Mouse (Mus musculus) spleen, embryonic (tissue): ENCODE measurements at regions not wholly inside any gene's neighbourhood (a gene's known extent, or its start where the extent isn't known, plus 50 kb on each side); places are given as distances from the start of the nearest gene placed in this dataset.

Experiments
- CTCF ChIA-PET: fragments of 350-600 bp; sonication (Branson Sonifier 250); formaldehyde crosslinking; loops from one replicate; lab custom pipeline; 2022; lab: Charles Lee

- CTCF ChIA-PET: no interaction called here
Measured at GRCm38 (mm10) chr19:26938911-26939310, 53.2 kb downstream of the Gm815 start.

- CTCF ChIA-PET: no interaction called here
Measured at GRCm38 (mm10) chr19:26944006-26944405, 58.3 kb downstream of the Gm815 start.

- CTCF ChIA-PET: no interaction called here
Measured at GRCm38 (mm10) chr19:26946562-26946961, 60.9 kb downstream of the Gm815 start.

- CTCF ChIA-PET: no interaction called here
Measured at GRCm38 (mm10) chr19:26948479-26948878, 62.8 kb downstream of the Gm815 start.

GRCm38 (mm10) chr19:26949153-26949552, 63.5 kb downstream of the Gm815 start:
- CTCF ChIA-PET: no interaction called here

- CTCF ChIA-PET: interaction anchor here (0.6 kb wide), 1 partner anchor 203 kb away, joined by 3 read pairs; no protein-coding TSS in a partner anchor
Measured at GRCm38 (mm10) chr19:26953348-26953747, 67.7 kb downstream of the Gm815 start.

- CTCF ChIA-PET: no interaction called here
Measured at GRCm38 (mm10) chr19:26966055-26966760, 80.5 kb downstream of the Gm815 start.

GRCm38 (mm10) chr19:26973058-26973457, 87.4 kb downstream of the Gm815 start:
- CTCF ChIA-PET: interaction anchor here (0.8 kb wide), 1 partner anchor 308 kb away, joined by 5 read pairs; no protein-coding TSS in a partner anchor

GRCm38 (mm10) chr19:26973773-26974548, 88.3 kb downstream of the Gm815 start:
- CTCF ChIA-PET: no interaction called here

GRCm38 (mm10) chr19:26974576-26975204, 89.0 kb downstream of the Gm815 start:
- CTCF ChIA-PET: no interaction called here

- CTCF ChIA-PET: interaction anchor here (0.6 kb wide), 1 partner anchor 14 kb away, joined by 3 read pairs; no protein-coding TSS in a partner anchor
Measured at GRCm38 (mm10) chr19:26976604-26977322, 91.1 kb downstream of the Gm815 start.

GRCm38 (mm10) chr19:26977887-26978639, 92.4 kb downstream of the Gm815 start:
- CTCF ChIA-PET: no interaction called here

- CTCF ChIA-PET: no interaction called here
Measured at GRCm38 (mm10) chr19:26978640-26979007, 92.9 kb downstream of the Gm815 start.

GRCm38 (mm10) chr19:26979322-26979721, 93.6 kb downstream of the Gm815 start:
- CTCF ChIA-PET: no interaction called here

- CTCF ChIA-PET: no interaction called here
Measured at GRCm38 (mm10) chr19:26986672-26987071, 101.0 kb downstream of the Gm815 start.

GRCm38 (mm10) chr19:26987197-26987596, 101.5 kb downstream of the Gm815 start:
- CTCF ChIA-PET: no interaction called here

GRCm38 (mm10) chr19:26987909-26988456, 102.3 kb downstream of the Gm815 start:
- CTCF ChIA-PET: no interaction called here

GRCm38 (mm10) chr19:26994586-26995352, 109.1 kb downstream of the Gm815 start:
- CTCF ChIA-PET: no interaction called here

GRCm38 (mm10) chr19:26999596-26999995, 113.9 kb downstream of the Gm815 start:
- CTCF ChIA-PET: interaction anchor here (0.7 kb wide), 1 partner anchor 1970 kb away, joined by 9 read pairs; no protein-coding TSS in a partner anchor

- CTCF ChIA-PET: no interaction called here
Measured at GRCm38 (mm10) chr19:27021930-27022329, 136.2 kb downstream of the Gm815 start.
